Mouse (Mus musculus) midbrain, embryonic 14.5 days (tissue): Measurements from ENCODE around the gene Deaf1. TPM values are rescaled to one million over a fixed set of nuclear protein-coding genes. Genes with fewer than 3 reads are reported as not detected.

ENCODE experiments used
- ATAC-seq: fragments of 200-750 bp; cut with Nextera tagmentation; 2 replicates; pipeline ENCODE4 v1.8.0; 2017; ENCODE audit warnings: moderate number of reproducible peaks, moderate library complexity; ENCODE audit not compliant: low FRiP score, low TSS enrichment
- DNase-seq: peaks from one replicate; pipeline ENCODE4 v3.0.0-alpha.2; 2015
- H3K27ac ChIP-seq: fragments of 300-500 bp; sonication (generic); replicated peaks from 2 replicates; pipeline ENCODE4 v1.5.1; 2014; ENCODE audit warnings: mild to moderate bottlenecking, low read depth, low read length, moderate library complexity
- H3K27me3 ChIP-seq: fragments of 300-500 bp; sonication (generic); 2 replicates; pipeline ENCODE4 v1.6.1; 2014; ENCODE audit warnings: low read length, control low read depth, mixed read lengths; ENCODE audit not compliant: control insufficient read depth, insufficient read depth
- H3K36me3 ChIP-seq: fragments of 300-500 bp; sonication (generic); 2 replicates; pipeline ENCODE4 v1.6.1; 2014; ENCODE audit warnings: low read length, control low read depth; ENCODE audit not compliant: control insufficient read depth, insufficient read depth
- H3K4me1 ChIP-seq: fragments of 300-500 bp; sonication (generic); 2 replicates; pipeline ENCODE4 v1.6.1; 2014; ENCODE audit warnings: mild to moderate bottlenecking, antibody characterized with exemption, low read length, control low read depth; ENCODE audit not compliant: control insufficient read depth, insufficient read depth
- H3K4me2 ChIP-seq: fragments of 300-500 bp; sonication (generic); 2 replicates; pipeline ENCODE4 v1.6.1; 2014; ENCODE audit warnings: mild to moderate bottlenecking, low read length, moderate library complexity
- H3K4me3 ChIP-seq: fragments of 300-500 bp; sonication (generic); replicated peaks from 2 replicates; pipeline ENCODE4 v1.5.1; 2014; ENCODE audit warnings: low read depth, low read length
- H3K9ac ChIP-seq: fragments of 300-500 bp; sonication (generic); replicated peaks from 2 replicates; pipeline ENCODE4 v1.6.1; 2014; ENCODE audit warnings: mild to moderate bottlenecking, low read length, moderate library complexity
- H3K9me3 ChIP-seq: fragments of 300-500 bp; sonication (generic); 2 replicates; pipeline ENCODE4 v1.6.1; 2016; ENCODE audit warnings: low read length, control low read depth, mixed read lengths; ENCODE audit not compliant: control insufficient read depth
- WGBS: fragments of 180-500 bp; shearing (Covaris S2); extraction: QIAGEN DNeasy Blood & Tissue Kit; methylation state at CpG from one replicate; pipeline ENCODE4 v1.1.7; 2014; 5-methylcytosine and 5-hydroxymethylcytosine counted together
- polyA plus RNA-seq: library from polyadenylated mRNA; unstranded; fragments of >200 nt; fragmentation: Nextera tagmentation; extraction: Ambion mirVana; gene quantifications from 2 replicates; pipeline ENCODE4 v1.2.1, GENCODE M21; 2014

Gene Deaf1
- polyA plus RNA-seq, 1 experiment from 2014 or later: 180 TPM

DNA sequence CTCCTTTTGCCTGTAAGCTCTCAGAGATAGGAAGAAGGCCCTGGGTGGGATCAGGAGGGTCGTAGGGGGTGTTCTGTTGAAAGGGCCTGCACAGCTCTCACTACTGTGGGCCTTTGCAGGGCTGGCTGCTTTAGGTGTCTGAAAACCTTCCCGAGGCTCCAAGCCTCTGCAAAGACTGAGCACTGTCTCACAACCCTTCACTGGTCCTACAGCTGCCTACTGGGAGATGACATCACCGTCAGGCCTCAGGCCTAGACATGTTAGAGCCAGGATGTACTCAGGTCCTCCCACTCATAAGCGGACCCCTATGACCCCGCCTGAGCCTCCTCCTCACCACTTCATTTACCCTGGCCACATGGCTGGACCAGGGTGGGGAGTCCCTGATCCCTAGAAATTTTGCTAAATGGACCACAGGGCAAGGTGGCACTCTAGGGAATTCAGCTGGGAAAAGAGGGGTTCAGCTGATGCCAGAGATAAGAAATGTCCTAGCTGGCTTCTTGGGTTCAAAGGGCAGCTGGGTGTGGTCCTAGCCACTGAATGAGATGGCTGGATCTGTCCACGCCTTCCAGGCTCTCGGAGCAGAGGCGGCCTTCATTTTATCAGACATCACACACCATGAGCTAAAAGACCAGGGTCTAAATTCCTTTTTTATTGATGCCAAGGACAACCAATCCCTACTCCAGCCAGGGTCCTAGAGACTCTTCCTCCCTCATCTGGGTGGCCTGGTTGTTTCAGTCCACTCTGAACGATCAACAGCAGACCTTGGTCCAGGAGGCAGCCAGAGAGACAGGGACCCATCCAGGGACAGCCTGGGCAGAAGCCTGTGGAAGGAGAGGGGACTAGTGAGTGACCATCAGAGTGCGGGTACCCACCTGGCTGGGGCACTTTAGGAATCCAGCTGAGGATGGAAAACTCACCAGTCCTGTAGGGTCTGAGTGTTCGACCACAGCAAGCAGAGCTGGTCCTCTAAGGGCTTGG is 49.5 kb downstream of the Deaf1 start:
- Histone ChIP-seq H3K4me1 (peaks cover 11% of the 10 kb centered on the region; the same call in 1 of the 2 replicates), H3K4me2 (peak overlapping the region; percentile 75), H3K27ac (no peak overlapping the region), H3K27me3 (no peaks in the 10 kb centered on the region), H3K9me3 (no peaks in the 10 kb centered on the region), H3K4me3 (no peak overlapping the region), H3K36me3 (no peaks in the 10 kb centered on the region), H3K9ac (peak overlapping the region; percentile 48; the same call in 1 of the 2 replicates)
- ATAC-seq (peak; percentile 4; the same call in 1 of the 2 replicates), DNase-seq (no peak)
- 88% methylated on average over 11 of the region's 11 CpGs for WGBS

DNA sequence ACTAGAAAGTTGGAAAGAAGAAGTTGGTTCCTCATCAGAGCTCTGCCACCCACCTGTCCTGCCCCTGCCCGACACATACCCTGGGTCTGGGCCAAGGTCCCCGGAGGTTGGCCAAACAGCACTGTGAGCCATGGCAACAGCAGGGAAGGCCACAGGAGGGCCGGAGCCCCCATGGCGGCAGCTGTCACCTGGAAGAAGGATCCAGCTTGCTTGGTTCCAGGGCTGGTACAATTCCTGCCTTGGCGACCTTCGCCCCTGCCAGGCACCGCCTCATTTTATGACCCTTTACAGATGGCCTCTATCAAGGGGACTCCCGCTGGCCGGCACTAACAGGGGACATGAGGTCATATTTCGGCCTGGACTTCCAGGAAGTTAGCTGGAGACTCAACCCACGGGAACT is 50.9 kb downstream of the Deaf1 start, which contains the start of gene Cdhr5:
Gene Cdhr5, minus strand, starts transcription at position 241 of the 400 bp plus-strand sequence.
- 82% methylated on average over 11 of the region's 11 CpGs for WGBS
- H3K4me3 ChIP-seq: no peak within 1 kb of the TSS
- no peaks in the 10 kb centered on the region for H3K9me3 ChIP-seq
- no peak within 1 kb of the TSS for H3K27ac ChIP-seq
- H3K4me2 ChIP-seq: no peak within 1 kb of the TSS
- ATAC-seq (no peak), DNase-seq (no peak)
- H3K27me3 ChIP-seq: no peaks in the 10 kb centered on the region
- H3K9ac ChIP-seq: no peak within 1 kb of the TSS
- peaks cover 11% of the 10 kb centered on the region; the same call in 1 of the 2 replicates for H3K4me1 ChIP-seq
- H3K36me3 ChIP-seq: no peaks in the 10 kb centered on the region

DNA sequence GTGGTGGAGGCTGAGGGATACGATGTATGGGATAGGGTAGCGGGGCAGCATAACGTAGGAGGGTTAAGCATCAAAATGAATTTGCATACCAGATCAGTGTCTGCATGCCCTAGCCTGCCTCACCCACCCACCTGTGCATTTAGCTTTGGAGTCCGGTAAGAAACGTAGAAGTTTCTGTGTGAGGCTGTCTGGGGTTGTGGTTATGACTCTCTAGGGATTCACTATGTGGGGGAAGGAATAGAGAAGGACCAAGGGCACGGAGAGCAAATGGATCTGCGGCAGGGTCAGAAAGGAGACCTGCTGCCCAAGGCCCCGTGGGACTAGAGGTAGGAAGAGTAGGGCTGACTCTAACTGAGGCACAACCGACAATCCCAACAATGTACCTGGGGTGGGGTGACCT is 52.1 kb downstream of the Deaf1 start:
- no peak for ATAC-seq
- Histone ChIP-seq H3K9me3 (no peaks in the 10 kb centered on the region), H3K4me3 (no peak overlapping the region), H3K4me1 (peaks cover 11% of the 10 kb centered on the region; the same call in 1 of the 2 replicates), H3K27ac (no peak overlapping the region), H3K9ac (no peak overlapping the region), H3K4me2 (no peak overlapping the region), H3K36me3 (no peaks in the 10 kb centered on the region), H3K27me3 (no peaks in the 10 kb centered on the region)
- 86% methylated on average over 9 of the region's 9 CpGs for WGBS
- DNase-seq: no peak

DNA sequence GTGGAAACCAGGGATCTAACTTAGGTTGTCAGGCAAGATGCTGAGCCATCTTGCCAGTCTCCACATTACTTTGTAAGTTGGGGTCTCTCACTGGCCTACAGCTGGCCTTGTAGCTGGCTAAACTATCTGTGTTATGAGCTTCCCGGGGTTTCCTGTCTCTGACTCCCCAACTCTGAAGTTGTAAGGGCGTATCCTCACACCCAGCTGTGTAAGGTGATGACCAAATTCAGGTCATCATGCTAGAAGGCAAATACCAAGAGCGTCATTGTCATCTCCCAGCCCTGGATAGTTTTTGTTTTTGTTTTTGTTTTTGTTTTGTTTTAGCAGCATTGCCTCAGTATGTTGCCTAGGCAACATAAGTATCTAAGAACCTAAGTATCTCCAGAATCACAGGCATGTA is 56.9 kb downstream of the Deaf1 start:
- Histone ChIP-seq H3K27ac (no peak overlapping the region), H3K4me3 (no peak overlapping the region), H3K36me3 (no peaks in the 10 kb centered on the region), H3K4me1 (0 out of 2 replicates have a peak, but pooled peaks cover 3% of the 10 kb centered on the region), H3K9ac (no peak overlapping the region), H3K27me3 (no peaks in the 10 kb centered on the region), H3K4me2 (no peak overlapping the region), H3K9me3 (no peaks in the 10 kb centered on the region)
- no peak for ATAC-seq
- 84% methylated on average over 3 of the region's 3 CpGs for WGBS
- DNase-seq: no peak

DNA sequence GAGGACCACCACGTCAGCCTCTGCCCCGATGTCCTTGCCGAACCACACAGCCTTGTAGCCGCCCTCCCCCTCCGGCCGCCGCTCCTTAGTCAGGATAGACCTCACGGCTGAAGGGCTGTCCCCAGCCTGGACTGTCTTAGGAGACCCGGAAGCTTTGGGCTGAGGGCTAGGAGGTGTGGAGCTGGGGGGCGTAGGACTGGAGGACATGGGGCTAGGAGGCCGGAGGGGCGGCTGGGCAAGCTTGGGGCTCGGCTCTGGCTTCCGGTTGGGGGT is 58.3 kb downstream of the Deaf1 start:
- no peaks in the 10 kb centered on the region for H3K27me3 ChIP-seq
- WGBS: 86% methylated on average over 14 of the region's 14 CpGs
- no peak for DNase-seq

DNA sequence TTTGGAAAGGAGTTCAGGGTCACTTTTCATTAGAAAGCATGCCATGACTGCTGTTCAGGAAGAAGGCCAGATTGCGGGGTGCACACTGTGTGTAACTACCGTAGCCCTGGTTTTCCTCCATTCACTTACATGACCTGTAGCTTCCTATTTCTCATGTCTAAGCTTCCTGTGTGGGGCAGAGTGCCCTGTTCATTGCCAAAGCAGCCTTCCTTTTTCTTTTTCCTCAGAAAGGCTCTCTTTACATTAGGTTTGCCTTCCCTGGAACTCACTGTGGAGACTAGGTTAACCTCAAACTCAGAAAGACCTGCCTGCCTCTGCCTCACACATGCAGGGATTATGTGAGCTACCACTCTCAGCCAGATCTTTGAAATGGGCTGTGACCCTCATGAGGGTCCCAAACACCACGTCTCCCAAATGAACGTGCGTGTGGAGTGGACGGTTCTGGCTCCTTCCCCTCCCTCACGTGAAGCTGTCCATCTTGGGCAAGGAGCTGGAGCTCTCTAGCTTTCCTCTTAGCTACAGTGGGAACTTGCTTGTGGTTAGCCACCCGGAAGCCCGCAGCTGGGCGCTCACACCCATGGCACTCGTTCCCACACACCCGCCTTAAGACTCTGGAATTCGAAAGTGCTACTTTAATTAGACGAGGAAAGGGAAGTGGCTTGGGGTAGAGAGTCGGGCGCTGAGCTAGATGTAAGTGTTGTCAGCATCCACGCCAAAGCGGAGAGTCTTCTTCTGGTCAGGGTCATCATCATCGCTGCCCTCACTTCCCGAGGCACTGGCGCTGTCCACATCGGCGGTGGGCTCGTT is 58.8 kb downstream of the Deaf1 start:
- ATAC-seq (no peak), DNase-seq (no peak)
- Histone ChIP-seq H3K4me2 (no peak overlapping the region), H3K4me1 (0 out of 2 replicates have a peak, but pooled peaks cover 3% of the 10 kb centered on the region), H3K27me3 (no peaks in the 10 kb centered on the region), H3K36me3 (peaks cover 7% of the 10 kb centered on the region), H3K9me3 (no peaks in the 10 kb centered on the region), H3K27ac (no peak overlapping the region), H3K9ac (no peak overlapping the region), H3K4me3 (no peak overlapping the region)
- 79% methylated on average over 24 of the region's 24 CpGs for WGBS

More for the DNA sequence above, 58.3 kb downstream of the Deaf1 start:
- Histone ChIP-seq H3K4me3 (no peak overlapping the region), H3K36me3 (peaks cover 2% of the 10 kb centered on the region; the same call in 1 of the 2 replicates), H3K27ac (no peak overlapping the region), H3K9me3 (no peaks in the 10 kb centered on the region), H3K9ac (no peak overlapping the region), H3K4me2 (no peak overlapping the region), H3K4me1 (0 out of 2 replicates have a peak, but pooled peaks cover 3% of the 10 kb centered on the region)
- no peak for ATAC-seq

DNA sequence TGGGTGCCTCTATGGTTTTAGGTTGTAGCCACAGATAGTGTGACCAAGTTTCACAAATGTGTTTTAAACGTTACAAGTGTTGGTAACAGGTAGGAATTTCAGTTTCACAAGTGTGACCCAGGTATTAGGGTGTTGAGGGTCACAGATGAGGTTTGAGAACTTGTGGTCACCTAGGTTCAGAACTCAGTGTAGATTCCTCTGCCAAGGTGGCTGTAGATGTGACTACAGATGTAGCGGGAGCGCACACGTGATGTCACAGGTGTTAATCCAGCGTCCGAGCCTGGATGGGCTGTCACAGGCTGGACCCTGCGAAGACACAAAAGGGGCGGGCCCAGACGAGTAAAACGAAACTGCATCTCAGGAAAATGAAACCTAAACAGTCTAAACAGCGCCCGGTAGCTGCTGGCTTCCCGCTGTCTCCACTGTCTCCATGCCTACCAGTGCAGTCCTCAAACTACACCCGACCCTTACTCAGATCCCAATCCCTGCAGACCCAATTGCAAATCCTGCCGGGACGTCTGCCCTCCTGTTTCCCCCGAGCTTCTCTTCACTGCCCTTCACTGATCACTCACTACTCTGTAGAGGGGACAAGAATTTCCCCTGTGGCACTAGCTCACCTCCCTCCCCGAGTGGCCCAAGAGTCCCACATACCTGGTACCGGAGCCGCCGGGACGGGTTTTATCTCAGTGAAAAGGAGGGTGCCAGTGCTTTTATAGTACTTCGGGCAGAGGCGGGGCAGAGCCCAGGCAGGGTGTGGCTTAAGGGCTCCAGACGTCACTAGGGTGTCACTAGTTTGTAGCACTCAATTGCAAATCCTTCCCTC is 61.5 kb downstream of the Deaf1 start, which contains the start of gene Irf7:
Gene Irf7, minus strand, starts transcription at position 743 of the 823 bp plus-strand sequence.
- no peaks in the 10 kb centered on the region for H3K27me3 ChIP-seq
- H3K4me3 ChIP-seq: peak within 1 kb of the TSS; percentile 20; the same call in 1 of the 2 replicates
- H3K36me3 ChIP-seq: peaks cover 34% of the 10 kb centered on the region
- ATAC-seq (peak; percentile 40; the same call in 1 of the 2 replicates), DNase-seq (peak; percentile 34)
- WGBS: 16% methylated on average over 25 of the region's 25 CpGs
- no peaks in the 10 kb centered on the region for H3K9me3 ChIP-seq
- 0 out of 2 replicates have a peak, but pooled peaks cover 3% of the 10 kb centered on the region for H3K4me1 ChIP-seq
- peak within 1 kb of the TSS; percentile 49 for H3K4me2 ChIP-seq
- H3K27ac ChIP-seq: no peak within 1 kb of the TSS
- H3K9ac ChIP-seq: 0 out of 2 replicates have a peak within 1 kb of the TSS, but pooled peaks have one; percentile 12

DNA sequence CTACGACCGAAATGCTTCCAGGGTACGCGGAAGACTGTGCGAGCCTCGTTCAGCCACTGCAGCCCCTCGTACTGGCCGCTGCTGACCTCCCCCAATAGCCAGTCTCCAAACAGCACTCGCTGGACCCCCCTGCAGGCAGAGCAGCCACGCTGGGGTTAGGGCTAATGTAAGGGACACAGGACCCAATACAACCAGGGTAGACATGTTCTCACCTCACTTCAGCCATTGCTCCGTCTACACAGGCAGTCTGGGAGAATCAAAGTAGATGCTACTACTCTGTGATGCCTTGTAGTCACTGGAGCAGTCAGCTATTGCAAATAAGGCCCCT is 62.1 kb downstream of the Deaf1 start:
- no peak for ATAC-seq
- 0 out of 2 replicates have a peak, but pooled peaks cover 3% of the 10 kb centered on the region for H3K4me1 ChIP-seq
- no peak overlapping the region for H3K4me3 ChIP-seq
- 35% methylated on average over 11 of the region's 11 CpGs for WGBS
- no peak overlapping the region for H3K27ac ChIP-seq
- no peaks in the 10 kb centered on the region for H3K27me3 ChIP-seq
- no peaks in the 10 kb centered on the region for H3K9me3 ChIP-seq
- H3K4me2 ChIP-seq: peak overlapping the region; percentile 49; the same call in 1 of the 2 replicates
- peak; percentile 10 for DNase-seq
- H3K36me3 ChIP-seq: peaks cover 40% of the 10 kb centered on the region
- H3K9ac ChIP-seq: no peak overlapping the region
